Mouse (Mus musculus): Measurements from ENCODE around the gene Cyp2w1.

Gene Cyp2w1

GRCm38 (mm10) chr5:139355235-139355772, 2.9 kb downstream of the Cyp2w1 start:
- in situ Hi-C loops (cut with MboI; ENCODE audit: low pct_unique_long_range_greater_than_20kb in 1 of 2, low sequenced_read_pairs in 2 of 2, unreplicated experiment in 1 of 2), result no loop called here

DNA sequence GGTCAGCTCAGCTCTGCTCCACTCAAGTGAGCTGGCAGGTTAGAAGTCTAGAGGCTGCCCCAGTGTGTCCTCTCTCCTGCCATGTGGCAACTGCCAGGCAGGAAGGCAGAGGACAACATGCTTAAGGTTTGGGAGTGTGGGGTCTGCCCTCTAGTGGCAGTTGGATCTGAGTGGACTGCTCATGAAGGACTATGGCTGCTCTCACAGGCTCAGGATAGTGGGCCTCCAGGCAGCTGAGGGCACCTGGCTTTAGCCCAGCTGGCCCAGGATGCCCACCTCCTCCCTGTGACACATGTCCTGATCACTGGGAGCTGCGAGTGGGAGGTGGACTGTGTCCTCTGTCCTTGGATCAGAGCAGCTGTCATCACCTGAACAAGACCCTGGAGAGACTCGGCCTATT, 6.2 kb downstream of the Cyp2w1 start:
- in situ Hi-C loops (cut with MboI; ENCODE audit: low pct_unique_long_range_greater_than_20kb in 1 of 2, low sequenced_read_pairs in 2 of 2, unreplicated experiment in 1 of 2), result no loop called here

GRCm38 (mm10) chr5:139359244-139359643, 6.8 kb downstream of the Cyp2w1 start:
- in situ Hi-C loops (cut with MboI; ENCODE audit: low pct_unique_long_range_greater_than_20kb in 1 of 2, low sequenced_read_pairs in 2 of 2, unreplicated experiment in 1 of 2), result no loop called here

DNA sequence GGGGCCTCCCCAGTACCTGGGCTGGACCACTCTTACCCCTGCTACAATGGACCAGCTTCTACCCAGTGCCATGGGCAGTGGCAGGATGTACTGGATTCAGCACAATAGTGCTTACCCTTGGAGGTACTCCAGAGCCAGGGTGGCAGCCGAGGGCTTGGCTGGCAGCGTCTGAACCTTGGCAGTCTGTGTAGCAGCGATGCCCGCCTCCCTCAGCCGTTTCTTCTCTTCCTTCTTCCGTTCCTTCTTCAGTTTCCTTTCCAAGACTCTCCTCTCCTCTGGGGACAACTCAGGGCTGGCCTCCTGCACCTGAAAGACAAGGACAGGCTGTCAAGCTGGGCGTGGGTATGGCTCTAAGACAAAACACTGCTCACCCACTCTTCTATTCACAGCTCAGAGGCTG, 11.4 kb downstream of the Cyp2w1 start:
- in situ Hi-C loops (cut with MboI; ENCODE audit: low pct_unique_long_range_greater_than_20kb in 1 of 2, low sequenced_read_pairs in 2 of 2, unreplicated experiment in 1 of 2), result no loop called here

DNA sequence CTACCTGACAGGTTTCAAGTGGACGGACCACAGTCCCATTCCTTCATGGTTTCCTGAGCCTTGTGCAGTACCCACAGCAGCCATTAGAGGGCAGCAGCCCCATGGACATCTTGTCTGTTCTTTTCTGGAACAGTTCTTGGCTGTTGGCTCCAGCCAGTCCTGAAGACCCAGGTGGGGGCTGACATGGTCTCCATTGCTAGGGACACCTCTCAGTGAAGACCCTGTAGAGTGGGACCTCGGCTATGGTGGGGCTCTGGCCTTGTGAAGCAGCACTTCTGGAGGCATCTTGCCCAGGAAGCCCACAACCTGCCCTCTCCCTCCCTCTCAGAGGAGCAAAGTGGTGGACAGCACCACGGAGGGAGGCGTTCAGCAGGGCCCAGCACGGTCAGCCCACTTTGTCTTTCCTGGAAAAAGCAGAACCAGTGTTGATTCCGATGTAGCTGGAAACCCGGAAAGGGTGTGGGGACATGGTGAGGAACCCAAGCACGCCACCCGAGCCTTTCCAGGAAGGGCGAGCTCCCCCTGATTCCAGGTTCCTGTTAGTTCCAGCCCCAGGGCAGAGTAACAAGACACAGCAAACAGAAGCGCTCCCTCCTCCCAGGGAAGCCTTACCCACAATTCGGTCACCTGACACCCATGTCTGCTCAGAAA, 12.0 kb downstream of the Cyp2w1 start:
- in situ Hi-C loops (cut with MboI; ENCODE audit: low pct_unique_long_range_greater_than_20kb in 1 of 2, low sequenced_read_pairs in 2 of 2, unreplicated experiment in 1 of 2), result no loop called here

GRCm38 (mm10) chr5:139364911-139365571, 12.6 kb downstream of the Cyp2w1 start:
- in situ Hi-C loops (cut with MboI; ENCODE audit: low pct_unique_long_range_greater_than_20kb in 1 of 2, low sequenced_read_pairs in 2 of 2, unreplicated experiment in 1 of 2), result no loop called here

DNA sequence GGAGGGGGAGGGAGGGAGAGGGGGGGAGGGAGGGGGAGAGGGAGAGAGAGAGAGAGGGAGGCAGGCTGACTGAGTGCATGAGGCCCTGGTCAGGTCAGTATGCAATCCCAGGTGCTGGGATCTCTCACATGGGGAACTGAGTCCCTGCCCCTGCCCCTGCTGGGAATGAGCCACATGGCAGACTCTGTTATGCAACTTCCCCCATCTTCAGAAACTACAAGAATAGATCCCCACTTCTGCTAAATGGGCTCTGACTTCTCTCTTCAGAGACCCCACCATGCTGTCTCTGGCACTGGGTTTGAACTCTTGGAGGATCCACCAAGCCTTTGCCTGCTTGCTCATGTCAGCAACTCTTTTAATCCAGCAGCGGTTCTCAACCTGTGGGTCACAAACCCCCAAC, 13.4 kb downstream of the Cyp2w1 start:
- in situ Hi-C loops (cut with MboI; ENCODE audit: low pct_unique_long_range_greater_than_20kb in 1 of 2, low sequenced_read_pairs in 2 of 2, unreplicated experiment in 1 of 2), result no loop called here

- in situ Hi-C loops (cut with MboI; ENCODE audit: low pct_unique_long_range_greater_than_20kb in 1 of 2, low sequenced_read_pairs in 2 of 2, unreplicated experiment in 1 of 2), result no loop called here
These were observed 14.1 kb downstream of the Cyp2w1 start for GRCm38 (mm10) chr5:139366484-139366883.

- in situ Hi-C loops (cut with MboI; ENCODE audit: low pct_unique_long_range_greater_than_20kb in 1 of 2, low sequenced_read_pairs in 2 of 2, unreplicated experiment in 1 of 2), result no loop called here
These were observed 15.6 kb downstream of the Cyp2w1 start for GRCm38 (mm10) chr5:139367884-139368458.

- in situ Hi-C loops (cut with MboI; ENCODE audit: low pct_unique_long_range_greater_than_20kb in 1 of 2, low sequenced_read_pairs in 2 of 2, unreplicated experiment in 1 of 2), result no loop called here
These were observed 16.4 kb downstream of the Cyp2w1 start for GRCm38 (mm10) chr5:139368638-139369320.

DNA sequence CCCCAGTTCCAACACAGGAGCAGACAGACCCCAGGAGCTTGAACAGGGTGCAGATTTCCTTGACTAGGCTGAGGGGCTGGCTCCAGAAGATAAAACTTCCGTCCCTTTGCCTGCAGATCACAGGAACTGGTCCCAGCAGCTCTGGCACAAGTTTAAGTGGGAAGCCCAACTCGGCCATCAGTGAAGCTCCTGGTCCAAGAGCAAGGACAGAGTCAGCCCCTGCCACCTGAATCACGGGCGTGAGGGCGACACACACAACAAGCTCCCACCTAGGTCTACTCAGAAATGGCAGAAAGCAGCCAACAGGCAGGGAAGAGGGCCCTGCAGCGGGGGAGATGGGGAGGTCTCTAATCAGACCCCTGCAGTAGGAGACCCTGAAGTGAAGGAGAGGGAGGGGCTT, 17.9 kb downstream of the Cyp2w1 start:
- in situ Hi-C loops (cut with MboI; ENCODE audit: low pct_unique_long_range_greater_than_20kb in 1 of 2, low sequenced_read_pairs in 2 of 2, unreplicated experiment in 1 of 2), result no loop called here

DNA sequence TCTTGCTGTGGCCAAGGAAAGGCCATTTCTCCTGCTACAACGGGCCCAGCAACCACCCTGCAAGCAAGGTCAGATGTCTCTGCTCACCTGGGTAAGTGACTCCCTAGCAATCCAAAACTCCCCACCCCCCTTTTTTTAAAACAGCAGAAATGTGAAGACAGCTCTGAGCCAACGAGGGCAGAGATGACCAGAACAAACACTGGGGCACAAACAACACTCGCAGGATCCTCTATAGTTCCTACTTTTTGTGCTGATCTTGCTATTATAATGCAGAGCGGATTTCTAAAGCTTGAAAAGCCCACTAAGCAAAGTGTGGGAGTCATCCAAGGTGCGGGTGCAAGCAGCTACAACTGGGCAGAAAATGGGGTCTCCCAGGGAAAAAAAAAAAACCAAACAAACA, 18.7 kb downstream of the Cyp2w1 start:
- in situ Hi-C loops (cut with MboI; ENCODE audit: low pct_unique_long_range_greater_than_20kb in 1 of 2, low sequenced_read_pairs in 2 of 2, unreplicated experiment in 1 of 2), result no loop called here

GRCm38 (mm10) chr5:139371631-139372401, 19.4 kb downstream of the Cyp2w1 start:
- in situ Hi-C loops (cut with MboI; ENCODE audit: low pct_unique_long_range_greater_than_20kb in 1 of 2, low sequenced_read_pairs in 2 of 2, unreplicated experiment in 1 of 2), result no loop called here

DNA sequence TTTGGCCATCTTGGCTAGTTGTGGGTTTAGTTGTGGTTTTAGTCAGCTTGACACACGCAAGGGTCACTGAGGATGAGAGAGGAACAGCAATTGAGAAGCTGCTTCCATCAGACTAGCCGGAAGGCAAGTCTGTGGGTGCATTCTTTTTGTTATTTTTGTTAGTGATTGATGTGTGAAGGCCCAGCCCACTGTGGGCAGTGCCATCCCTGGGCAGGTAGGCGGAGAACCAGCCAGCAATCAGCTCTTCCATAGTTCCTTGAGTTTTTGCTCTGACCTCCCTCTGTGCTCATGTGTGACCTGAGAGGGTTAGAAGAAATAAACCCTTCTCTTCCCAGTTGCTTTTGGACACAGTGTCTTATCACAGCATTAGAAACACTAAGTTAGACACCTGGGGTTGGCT, 20.7 kb downstream of the Cyp2w1 start:
- in situ Hi-C loops (cut with MboI; ENCODE audit: low pct_unique_long_range_greater_than_20kb in 1 of 2, low sequenced_read_pairs in 2 of 2, unreplicated experiment in 1 of 2), result no loop called here

DNA sequence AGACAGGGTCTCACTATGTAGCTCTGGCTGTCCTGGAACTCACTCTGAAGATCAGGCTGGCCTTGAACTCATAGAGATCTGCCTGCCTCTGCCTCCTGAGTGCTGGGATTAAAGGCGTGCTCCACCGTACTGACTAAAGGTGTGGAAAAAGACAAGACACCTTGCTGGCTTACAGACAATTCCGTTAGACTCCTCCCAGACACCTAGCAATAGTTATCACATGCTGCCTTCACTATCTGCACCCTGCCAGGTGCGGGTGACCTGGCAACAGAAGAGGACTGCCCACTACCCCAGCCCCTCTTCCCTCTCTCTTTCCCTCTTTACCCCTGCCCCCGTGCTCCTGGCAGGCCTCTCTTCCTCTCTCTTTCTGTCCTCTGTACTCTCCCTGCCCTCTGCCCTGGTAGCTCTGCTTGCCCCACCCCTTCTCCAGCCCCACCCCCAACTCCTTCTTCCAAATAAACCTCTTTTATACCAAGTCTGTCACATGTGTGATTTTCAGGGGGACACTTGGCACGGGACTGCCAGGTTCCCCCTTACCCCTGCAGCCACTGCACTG, 21.6 kb downstream of the Cyp2w1 start:
- in situ Hi-C loops (cut with MboI; ENCODE audit: low pct_unique_long_range_greater_than_20kb in 1 of 2, low sequenced_read_pairs in 2 of 2, unreplicated experiment in 1 of 2), result no loop called here

DNA sequence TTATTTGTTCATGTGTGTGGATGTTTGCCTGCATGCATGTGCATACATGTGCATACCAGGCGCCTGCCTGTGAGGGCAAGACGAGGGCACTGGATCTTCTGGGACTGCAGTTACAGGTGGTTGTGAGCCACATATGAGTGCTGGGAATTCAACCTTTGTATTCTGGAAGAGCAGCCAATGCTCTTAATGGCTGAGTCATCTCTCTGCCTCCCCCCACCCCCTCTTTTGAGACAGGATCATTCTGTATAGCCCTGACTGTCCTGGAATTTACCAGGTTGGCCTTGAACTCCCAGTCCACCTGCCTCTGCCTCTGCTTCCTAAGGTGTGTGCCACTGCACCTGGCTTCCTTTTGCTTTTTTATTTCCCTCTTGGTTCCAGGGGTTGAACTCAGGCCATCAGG, 22.4 kb downstream of the Cyp2w1 start:
- in situ Hi-C loops (cut with MboI; ENCODE audit: low pct_unique_long_range_greater_than_20kb in 1 of 2, low sequenced_read_pairs in 2 of 2, unreplicated experiment in 1 of 2), result no loop called here

GRCm38 (mm10) chr5:139377468-139378270, 25.3 kb downstream of the Cyp2w1 start, which contains the start of gene Gpr146:
TSS of gene Gpr146 (plus strand) at chr5:139377697.
- in situ Hi-C loops (cut with MboI; ENCODE audit: low pct_unique_long_range_greater_than_20kb in 1 of 2, low sequenced_read_pairs in 2 of 2, unreplicated experiment in 1 of 2), result no loop called here

DNA sequence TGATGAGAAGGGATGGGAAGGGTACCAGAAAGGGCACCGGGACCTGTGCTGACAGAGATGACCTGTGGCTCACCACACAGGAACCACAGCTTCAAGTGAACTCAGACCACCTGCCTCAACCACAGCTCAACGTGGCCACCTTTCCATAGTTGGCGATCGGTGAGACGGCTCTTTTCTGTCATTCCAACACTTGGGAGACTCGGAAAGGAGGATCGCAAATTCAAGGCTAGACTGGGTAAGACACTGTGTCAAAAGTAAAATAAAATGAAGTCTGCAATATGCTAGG, 25.8 kb downstream of the Cyp2w1 start:
- in situ Hi-C loops (cut with MboI; ENCODE audit: low pct_unique_long_range_greater_than_20kb in 1 of 2, low sequenced_read_pairs in 2 of 2, unreplicated experiment in 1 of 2), result no loop called here
